Mouse (Mus musculus) stomach, postnatal 0 days (tissue): ENCODE measurements around the gene Vav3. TPM values are rescaled to one million over a fixed set of nuclear protein-coding genes. Genes with fewer than 3 reads are reported as not detected.

Experiments
- ATAC-seq: fragments of 200-750 bp; cut with Nextera tagmentation; 2 replicates; pipeline ENCODE4 v1.8.0; 2017; ENCODE audit not compliant: low FRiP score, low TSS enrichment
- DNase-seq: peaks from one replicate; pipeline ENCODE4 v3.0.0-alpha.2; 2016; ENCODE audit warnings: low spot score
- H3K27ac ChIP-seq: fragments of 300-500 bp; sonication (generic); replicated peaks from 2 replicates; pipeline ENCODE4 v1.5.1; 2014; ENCODE audit warnings: mild to moderate bottlenecking, control low read depth
- H3K27me3 ChIP-seq: fragments of 300-500 bp; sonication (generic); 2 replicates; pipeline ENCODE4 v1.6.1; 2014; ENCODE audit warnings: low read length; ENCODE audit not compliant: control insufficient read depth, insufficient read depth
- H3K36me3 ChIP-seq: fragments of 300-500 bp; sonication (generic); 2 replicates; pipeline ENCODE4 v1.6.1; 2014; ENCODE audit warnings: low read length, mixed read lengths; ENCODE audit not compliant: control insufficient read depth, insufficient read depth
- H3K4me1 ChIP-seq: fragments of 300-500 bp; sonication (generic); replicated peaks from 2 replicates; pipeline ENCODE4 v1.6.1; 2014; ENCODE audit warnings: antibody characterized with exemption; ENCODE audit not compliant: control insufficient read depth, insufficient read depth
- H3K4me2 ChIP-seq: fragments of 300-500 bp; sonication (generic); replicated peaks from 2 replicates; pipeline ENCODE4 v1.6.1; 2014; ENCODE audit warnings: low read depth, mild to moderate bottlenecking, control low read depth, moderate library complexity
- H3K4me3 ChIP-seq: fragments of 300-500 bp; sonication (generic); 2 replicates; pipeline ENCODE4 v1.5.1; 2014; ENCODE audit warnings: low read depth, low read length, control low read depth
- H3K9ac ChIP-seq: fragments of 300-500 bp; sonication (generic); 2 replicates; pipeline ENCODE4 v1.6.1; 2014; ENCODE audit warnings: mild to moderate bottlenecking, low read length, control low read depth, mixed read lengths
- H3K9me3 ChIP-seq: fragments of 300-500 bp; sonication (generic); 2 replicates; pipeline ENCODE4 v1.6.1; 2016; ENCODE audit warnings: low read length; ENCODE audit not compliant: control insufficient read depth
- CTCF ChIP-seq: IDR thresholded peaks from 2 replicates; pipeline ENCODE4 v1.5.1; 2016; ENCODE audit warnings: antibody characterized with exemption, low read depth, mild to moderate bottlenecking, moderate library complexity
- EP300 ChIP-seq: optimal IDR thresholded peaks from 2 replicates; pipeline ENCODE3; 2016; ENCODE audit warnings: antibody characterized with exemption
- WGBS: fragments of 180-500 bp; shearing (Covaris S2); extraction: QIAGEN DNeasy Blood & Tissue Kit; methylation state at CpG from one replicate; pipeline ENCODE4 v1.1.7; 2014; 5-methylcytosine and 5-hydroxymethylcytosine counted together
- polyA plus RNA-seq: library from polyadenylated mRNA; unstranded; fragments of >200 nt; fragmentation: Nextera tagmentation; extraction: Ambion mirVana; gene quantifications from 2 replicates; pipeline ENCODE4 v1.2.1, GENCODE M21; 2015

Vav3 gene
- polyA plus RNA-seq, 1 experiment from 2014 or later, result 20.2 TPM

- TF ChIP-seq CTCF (no peak), EP300 (no peak)
- H3K9ac ChIP-seq, result no peak overlapping the region
- no peak for ATAC-seq
Measured at GRCm38 (mm10) chr3:109636045-109636444, 295.6 kb downstream of the Vav3 start.

GRCm38 (mm10) chr3:109639386-109639785 lies 298.9 kb downstream of the Vav3 start:
- Histone ChIP-seq H3K4me1 (no peaks in the 10 kb centered on the region), H3K27me3 (no peaks in the 10 kb centered on the region), H3K4me3 (no peak overlapping the region), H3K9me3 (no peaks in the 10 kb centered on the region), H3K36me3 (no peaks in the 10 kb centered on the region), H3K9ac (no peak overlapping the region), H3K27ac (no peak overlapping the region), H3K4me2 (no peak overlapping the region)
- WGBS, result 23% methylated on average over 1 of the region's 1 CpGs
- DNase-seq (no peak), ATAC-seq (no peak)
- TF ChIP-seq CTCF (no peak), EP300 (no peak)

More at GRCm38 (mm10) chr3:109636045-109636444, 295.6 kb downstream of the Vav3 start:
- no peak for DNase-seq
- 88% methylated on average over 4 of the region's 4 CpGs for WGBS
- H3K27me3 ChIP-seq, result no peaks in the 10 kb centered on the region
- H3K9me3 ChIP-seq, result no peaks in the 10 kb centered on the region
- no peaks in the 10 kb centered on the region for H3K36me3 ChIP-seq
- H3K4me3 ChIP-seq, result no peak overlapping the region
- no peaks in the 10 kb centered on the region for H3K4me1 ChIP-seq
- H3K27ac ChIP-seq, result no peak overlapping the region
- H3K4me2 ChIP-seq, result no peak overlapping the region

- TF ChIP-seq CTCF (no peak), EP300 (no peak)
- no peak for DNase-seq
- 61% methylated on average over 4 of the region's 4 CpGs for WGBS
- ATAC-seq, result no peak
- Histone ChIP-seq H3K4me2 (no peak overlapping the region), H3K36me3 (no peaks in the 10 kb centered on the region), H3K27me3 (no peaks in the 10 kb centered on the region), H3K27ac (no peak overlapping the region), H3K9ac (no peak overlapping the region), H3K4me1 (no peaks in the 10 kb centered on the region), H3K4me3 (no peak overlapping the region), H3K9me3 (no peaks in the 10 kb centered on the region)
Measured at GRCm38 (mm10) chr3:109640796-109641195, 300.3 kb downstream of the Vav3 start.

- Histone ChIP-seq H3K27ac (no peak overlapping the region), H3K36me3 (no peaks in the 10 kb centered on the region), H3K4me1 (no peaks in the 10 kb centered on the region), H3K9me3 (no peaks in the 10 kb centered on the region), H3K9ac (no peak overlapping the region), H3K27me3 (no peaks in the 10 kb centered on the region), H3K4me2 (no peak overlapping the region), H3K4me3 (no peak overlapping the region)
- DNase-seq (no peak), ATAC-seq (no peak)
- WGBS, result 87% methylated on average over 2 of the region's 2 CpGs
- TF ChIP-seq EP300 (no peak), CTCF (no peak)
Measured at GRCm38 (mm10) chr3:109648242-109648641, 307.8 kb downstream of the Vav3 start.

- Histone ChIP-seq H3K27ac (no peak overlapping the region), H3K9me3 (no peaks in the 10 kb centered on the region), H3K4me3 (no peak overlapping the region), H3K9ac (no peak overlapping the region), H3K27me3 (no peaks in the 10 kb centered on the region), H3K36me3 (no peaks in the 10 kb centered on the region), H3K4me2 (no peak overlapping the region), H3K4me1 (no peaks in the 10 kb centered on the region)
- ATAC-seq, result no peak
- DNase-seq, result no peak
- TF ChIP-seq CTCF, result no peak
- 52% methylated on average over 3 of the region's 3 CpGs for WGBS
Measured at GRCm38 (mm10) chr3:109651479-109651878, 311.0 kb downstream of the Vav3 start.

- no peak overlapping the region for H3K4me2 ChIP-seq
- TF ChIP-seq EP300, result no peak
- no peak for TF ChIP-seq CTCF
- H3K4me1 ChIP-seq, result no peaks in the 10 kb centered on the region
- WGBS, result 81% methylated on average over 12 of the region's 12 CpGs
- no peak overlapping the region for H3K9ac ChIP-seq
- no peak overlapping the region for H3K27ac ChIP-seq
- no peak overlapping the region for H3K4me3 ChIP-seq
- no peaks in the 10 kb centered on the region for H3K36me3 ChIP-seq
- DNase-seq (no peak), ATAC-seq (no peak)
- no peaks in the 10 kb centered on the region for H3K27me3 ChIP-seq
- no peaks in the 10 kb centered on the region for H3K9me3 ChIP-seq
Measured at GRCm38 (mm10) chr3:109652860-109653631, 312.6 kb downstream of the Vav3 start.
